Mouse (Mus musculus) limb, embryonic 14.5 days (tissue): ENCODE measurements around the gene Gpr132. TPM values are rescaled to one million over a fixed set of nuclear protein-coding genes. Genes with fewer than 3 reads are reported as not detected.

ENCODE experiments used
- ATAC-seq: fragments of 200-750 bp; cut with Nextera tagmentation; 2 replicates; pipeline ENCODE4 v1.8.0; 2017; ENCODE audit warnings: low read depth, moderate number of reproducible peaks, moderate TSS enrichment; ENCODE audit not compliant: low FRiP score
- DNase-seq: peaks from one replicate; pipeline ENCODE4 v3.0.0-alpha.2; 2015; ENCODE audit warnings: low spot score
- H3K27ac ChIP-seq: fragments of 300-500 bp; sonication (generic); replicated peaks from 2 replicates; pipeline ENCODE4 v1.5.1; 2014; ENCODE audit warnings: low read depth, mild to moderate bottlenecking, low read length, moderate library complexity, mixed read lengths
- H3K27me3 ChIP-seq: fragments of 300-500 bp; sonication (generic); 2 replicates; pipeline ENCODE4 v1.6.1; 2014; ENCODE audit warnings: low read length, mixed read lengths; ENCODE audit not compliant: control insufficient read depth, insufficient read depth
- H3K36me3 ChIP-seq: fragments of 300-500 bp; sonication (generic); 2 replicates; pipeline ENCODE4 v1.6.1; 2014; ENCODE audit warnings: mild to moderate bottlenecking, low read length, moderate library complexity, mixed read lengths; ENCODE audit not compliant: control insufficient read depth, insufficient read depth
- H3K4me1 ChIP-seq: fragments of 300-500 bp; sonication (generic); 2 replicates; pipeline ENCODE4 v1.6.1; 2014; ENCODE audit warnings: antibody characterized with exemption, low read length, mixed read lengths; ENCODE audit not compliant: control insufficient read depth, insufficient read depth
- H3K4me2 ChIP-seq: fragments of 300-500 bp; sonication (generic); replicated peaks from 2 replicates; pipeline ENCODE4 v1.6.1; 2014; ENCODE audit warnings: low read depth, mild to moderate bottlenecking, low read length, moderate library complexity; ENCODE audit not compliant: severe bottlenecking
- H3K4me3 ChIP-seq: fragments of 300-500 bp; sonication (generic); replicated peaks from 2 replicates; pipeline ENCODE4 v1.5.1; 2014; ENCODE audit warnings: low read length
- H3K9ac ChIP-seq: fragments of 300-500 bp; sonication (generic); 2 replicates; pipeline ENCODE4 v1.6.1; 2014; ENCODE audit warnings: mild to moderate bottlenecking, low read depth, low read length, moderate library complexity; ENCODE audit not compliant: severe bottlenecking
- H3K9me3 ChIP-seq: fragments of 300-500 bp; sonication (generic); 2 replicates; pipeline ENCODE4 v1.6.1; 2016; ENCODE audit warnings: low read length; ENCODE audit not compliant: control insufficient read depth
- POLR2A ChIP-seq: fragments of 200-500 bp; IDR thresholded peaks from 2 replicates; pipeline ENCODE4 v1.8.0; 2012; ENCODE audit warnings: inconsistent platforms, mild to moderate bottlenecking, moderate library complexity, borderline replicate concordance; ENCODE audit not compliant: insufficient read depth, insufficient read length; ENCODE audit errors: extremely low read depth
- WGBS: fragments of 180-500 bp; shearing (Covaris S2); extraction: QIAGEN DNeasy Blood & Tissue Kit; methylation state at CpG from one replicate; pipeline ENCODE4 v1.1.7; 2014; 5-methylcytosine and 5-hydroxymethylcytosine counted together
- polyA plus RNA-seq, 2 experiments: library from polyadenylated mRNA; depleted of rRNA in 1 of 2; stranded (reverse) in 1 of 2; unstranded in 1 of 2; fragments of >200 nt; fragmentation: Nextera tagmentation in 1 of 2; extraction: Ambion mirVana in 1 of 2; gene quantifications; 2 replicates each; pipeline versions ENCODE4 v1.2.1 to v1.2.3; 2012 to 2014

Gpr132 gene
- polyA plus RNA-seq, 2 experiments, result 0.29 to 0.50 TPM

GRCm38 (mm10) chr12:112830141-112830540 is 37.9 kb downstream of the Gpr132 start:
- no peaks in the 10 kb centered on the region for H3K9me3 ChIP-seq
- H3K4me1 ChIP-seq, result peaks cover 26% of the 10 kb centered on the region
- DNase-seq (no peak), ATAC-seq (no peak)
- 33% methylated on average over 2 of the region's 2 CpGs for WGBS
- H3K27ac ChIP-seq, result 0 out of 2 replicates have a peak overlapping the region, but pooled peaks have one; percentile 14
- no peak for TF ChIP-seq POLR2A
- peak overlapping the region; percentile 56 for H3K4me2 ChIP-seq
- no peaks in the 10 kb centered on the region for H3K27me3 ChIP-seq
- peak overlapping the region; percentile 95 for H3K4me3 ChIP-seq
- H3K9ac ChIP-seq, result peak overlapping the region; percentile 94
- H3K36me3 ChIP-seq, result peaks cover 31% of the 10 kb centered on the region

DNA sequence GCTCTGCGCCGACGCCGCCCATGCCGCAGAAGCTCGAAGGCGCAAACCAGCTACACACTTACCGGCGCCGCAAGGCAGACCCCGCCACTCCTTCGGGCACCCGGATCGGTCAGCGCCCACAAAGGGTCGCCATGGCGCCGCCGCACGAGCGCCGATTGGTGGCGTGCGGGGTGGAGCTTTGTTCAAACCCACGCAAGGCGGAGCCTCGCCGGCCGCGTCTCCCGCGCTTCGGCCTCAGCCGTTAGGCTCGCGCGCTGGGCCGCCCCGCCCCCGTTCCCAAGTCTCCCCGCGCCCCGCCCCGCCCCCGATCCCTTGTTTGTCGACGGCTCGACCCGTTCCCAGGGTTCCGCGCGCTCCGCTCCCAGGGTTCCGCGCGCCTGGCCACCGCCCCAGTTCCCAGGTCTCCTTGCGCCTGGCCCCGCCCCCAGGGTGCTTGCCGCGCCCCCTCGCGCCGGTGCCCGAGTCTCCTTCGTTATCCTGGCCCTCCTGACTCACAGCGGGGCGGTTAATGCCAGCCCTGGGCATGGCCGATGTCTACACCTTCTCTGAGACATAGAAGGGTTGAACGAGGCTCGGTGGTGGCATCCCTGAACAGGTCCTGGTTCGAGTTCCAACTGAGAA is 38.7 kb downstream of the Gpr132 start, which contains the start of gene Cdca4:
Gene Cdca4, minus strand, starts transcription at position 180 of the 621 bp plus-strand sequence.
- H3K4me3 ChIP-seq, result peak within 1 kb of the TSS; percentile 95
- H3K9me3 ChIP-seq, result no peaks in the 10 kb centered on the region
- H3K4me2 ChIP-seq, result peak within 1 kb of the TSS; percentile 71
- H3K27me3 ChIP-seq, result no peaks in the 10 kb centered on the region
- ATAC-seq, result peak; percentile 97
- peak; percentile 97 for DNase-seq
- H3K36me3 ChIP-seq, result peaks cover 39% of the 10 kb centered on the region
- WGBS, result under 1% methylated on average over 27 of the region's 72 CpGs
- peak within 1 kb of the TSS; percentile 90 for H3K27ac ChIP-seq
- peak; percentile 92 for TF ChIP-seq POLR2A
- H3K4me1 ChIP-seq, result peaks cover 26% of the 10 kb centered on the region
- H3K9ac ChIP-seq, result peak within 1 kb of the TSS; percentile 94

- Histone ChIP-seq H3K4me1 (peaks cover 26% of the 10 kb centered on the region), H3K27me3 (no peaks in the 10 kb centered on the region), H3K36me3 (peaks cover 46% of the 10 kb centered on the region), H3K9me3 (no peaks in the 10 kb centered on the region), H3K27ac (peak overlapping the region; percentile 90), H3K4me3 (peak overlapping the region; percentile 95), H3K9ac (peak overlapping the region; percentile 94), H3K4me2 (peak overlapping the region; percentile 71)
- TF ChIP-seq POLR2A, result no peak
- WGBS, result 0% methylated on average over 25 of the region's 51 CpGs
- peak; percentile 78 for ATAC-seq
- DNase-seq, result peak; percentile 72
Measured at GRCm38 (mm10) chr12:112828501-112829243, 39.4 kb downstream of the Gpr132 start.

GRCm38 (mm10) chr12:112825901-112826300 is 42.1 kb downstream of the Gpr132 start:
- peaks cover 26% of the 10 kb centered on the region for H3K4me1 ChIP-seq
- no peaks in the 10 kb centered on the region for H3K27me3 ChIP-seq
- H3K4me3 ChIP-seq, result no peak overlapping the region
- 74% methylated on average over 5 of the region's 5 CpGs for WGBS
- TF ChIP-seq POLR2A, result no peak
- ATAC-seq, result no peak
- no peaks in the 10 kb centered on the region for H3K9me3 ChIP-seq
- H3K9ac ChIP-seq, result peak overlapping the region; percentile 25; the same call in 1 of the 2 replicates
- 0 out of 2 replicates have a peak overlapping the region, but pooled peaks have one; percentile 7 for H3K4me2 ChIP-seq
- H3K36me3 ChIP-seq, result peaks cover 58% of the 10 kb centered on the region
- DNase-seq, result no peak
- H3K27ac ChIP-seq, result no peak overlapping the region

DNA sequence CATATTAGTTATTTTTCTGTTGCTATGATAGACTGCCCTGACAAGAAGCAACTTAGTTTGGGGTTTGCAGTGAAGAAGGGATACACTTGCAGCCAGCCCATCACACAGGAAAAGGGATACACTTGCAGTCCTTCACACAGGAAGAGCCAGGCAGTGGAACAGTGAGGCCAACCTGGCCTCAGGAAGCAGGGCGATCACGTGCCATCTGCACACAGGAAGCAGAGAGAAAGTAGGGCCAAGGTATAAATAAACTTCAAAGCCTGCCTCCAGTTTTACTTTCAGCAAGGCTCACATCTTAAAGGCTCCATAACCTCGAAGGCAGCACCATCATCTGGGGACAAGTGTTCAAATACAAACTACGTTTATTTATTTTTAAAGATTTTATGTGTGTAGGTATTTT is 44.8 kb downstream of the Gpr132 start:
- peaks cover 22% of the 10 kb centered on the region for H3K4me1 ChIP-seq
- H3K27ac ChIP-seq, result no peak overlapping the region

More for the DNA sequence above, 44.8 kb downstream of the Gpr132 start:
- DNase-seq, result no peak
- peaks cover 84% of the 10 kb centered on the region for H3K36me3 ChIP-seq
- no peak overlapping the region for H3K4me2 ChIP-seq
- no peaks in the 10 kb centered on the region for H3K9me3 ChIP-seq
- no peak for ATAC-seq
- no peak for TF ChIP-seq POLR2A
- no peak overlapping the region for H3K4me3 ChIP-seq
- 69% methylated on average over 4 of the region's 4 CpGs for WGBS
- no peak overlapping the region for H3K9ac ChIP-seq
- H3K27me3 ChIP-seq, result no peaks in the 10 kb centered on the region
